Mouse (Mus musculus): ENCODE results near the gene Ocm. TPM values are rescaled to one million over a fixed set of nuclear protein-coding genes. Genes with fewer than 3 reads are reported as not detected.

Ocm gene
- polyA plus RNA-seq, 1 experiment from 2014 or later = not detected

GRCm38 (mm10) chr5:143982361-143982760 lies 44.1 kb downstream of the Ocm start:
- H3K4me3 ChIP-seq (ENCODE audit: low read depth, low read length) = no peak overlapping the region
- ATAC-seq = peak; percentile 71
- 37% methylated on average over 2 of the region's 2 CpGs for WGBS
- H3K27me3 ChIP-seq (replicated peaks; ENCODE audit: control insufficient read depth, insufficient read depth, low read length) = no peaks in the 10 kb centered on the region
- H3K4me2 ChIP-seq (replicated peaks; ENCODE audit: low read depth) = no peak overlapping the region
- H3K4me1 ChIP-seq (replicated peaks; ENCODE audit: control insufficient read depth, insufficient read depth, low read length) = no peaks in the 10 kb centered on the region
- peak overlapping the region; percentile 54 for H3K27ac ChIP-seq (ENCODE audit: low read depth, low read length)
- H3K9me3 ChIP-seq (ENCODE audit: control insufficient read depth) = no peaks in the 10 kb centered on the region
- no peak for TF ChIP-seq CTCF (IDR thresholded peaks at IDR 0.05; ENCODE audit: low read depth)
- H3K9ac ChIP-seq (ENCODE audit: low read depth, low read length) = no peak overlapping the region
- H3K36me3 ChIP-seq (ENCODE audit: control insufficient read depth, insufficient read depth) = peaks cover 31% of the 10 kb centered on the region

GRCm38 (mm10) chr5:143980858-143981257 lies 45.6 kb downstream of the Ocm start:
- no peaks in the 10 kb centered on the region for H3K9me3 ChIP-seq (ENCODE audit: control insufficient read depth)
- H3K27me3 ChIP-seq (replicated peaks; ENCODE audit: control insufficient read depth, insufficient read depth, low read length) = no peaks in the 10 kb centered on the region
- H3K4me2 ChIP-seq (replicated peaks; ENCODE audit: low read depth) = no peak overlapping the region
- H3K4me3 ChIP-seq (ENCODE audit: low read depth, low read length) = no peak overlapping the region
- peak overlapping the region; percentile 28; the same call in 1 of the 2 replicates for H3K27ac ChIP-seq (ENCODE audit: low read depth, low read length)
- peaks cover 16% of the 10 kb centered on the region for H3K36me3 ChIP-seq (ENCODE audit: control insufficient read depth, insufficient read depth)
- WGBS = 22% methylated on average over 9 of the region's 9 CpGs
- TF ChIP-seq CTCF (IDR thresholded peaks at IDR 0.05; ENCODE audit: low read depth) = no peak
- no peak overlapping the region for H3K9ac ChIP-seq (ENCODE audit: low read depth, low read length)
- ATAC-seq = peak; percentile 62
- H3K4me1 ChIP-seq (replicated peaks; ENCODE audit: control insufficient read depth, insufficient read depth, low read length) = no peaks in the 10 kb centered on the region

- Histone ChIP-seq H3K27ac (ENCODE audit: low read depth, low read length) (no peak overlapping the region), H3K4me3 (ENCODE audit: low read depth, low read length) (no peak overlapping the region), H3K36me3 (ENCODE audit: control insufficient read depth, insufficient read depth) (no peaks in the 10 kb centered on the region), H3K27me3 (replicated peaks; ENCODE audit: control insufficient read depth, insufficient read depth, low read length) (no peaks in the 10 kb centered on the region), H3K9ac (ENCODE audit: low read depth, low read length) (no peak overlapping the region), H3K4me1 (replicated peaks; ENCODE audit: control insufficient read depth, insufficient read depth, low read length) (no peaks in the 10 kb centered on the region), H3K4me2 (replicated peaks; ENCODE audit: low read depth) (no peak overlapping the region), H3K9me3 (ENCODE audit: control insufficient read depth) (no peaks in the 10 kb centered on the region)
- WGBS = 50% methylated on average over 16 of the region's 16 CpGs
- no peak for ATAC-seq
- no peak for TF ChIP-seq CTCF (IDR thresholded peaks at IDR 0.05; ENCODE audit: low read depth)
Observed at GRCm38 (mm10) chr5:143976726-143977431, 49.6 kb downstream of the Ocm start.

- WGBS = 81% methylated on average over 11 of the region's 11 CpGs
- Histone ChIP-seq H3K27me3 (replicated peaks; ENCODE audit: control insufficient read depth, insufficient read depth, low read length) (no peaks in the 10 kb centered on the region), H3K9me3 (ENCODE audit: control insufficient read depth) (no peaks in the 10 kb centered on the region), H3K4me3 (ENCODE audit: low read depth, low read length) (no peak overlapping the region), H3K4me2 (replicated peaks; ENCODE audit: low read depth) (no peak overlapping the region), H3K36me3 (ENCODE audit: control insufficient read depth, insufficient read depth) (no peaks in the 10 kb centered on the region), H3K9ac (ENCODE audit: low read depth, low read length) (no peak overlapping the region), H3K27ac (ENCODE audit: low read depth, low read length) (no peak overlapping the region), H3K4me1 (replicated peaks; ENCODE audit: control insufficient read depth, insufficient read depth, low read length) (no peaks in the 10 kb centered on the region)
- TF ChIP-seq CTCF (IDR thresholded peaks at IDR 0.05; ENCODE audit: low read depth) = no peak
- ATAC-seq = no peak
Observed at GRCm38 (mm10) chr5:143976232-143976631, 50.2 kb downstream of the Ocm start.

GRCm38 (mm10) chr5:143975631-143975933 lies 50.9 kb downstream of the Ocm start:
- no peak overlapping the region for H3K27ac ChIP-seq (ENCODE audit: low read depth, low read length)
- no peak overlapping the region for H3K9ac ChIP-seq (ENCODE audit: low read depth, low read length)
- no peaks in the 10 kb centered on the region for H3K27me3 ChIP-seq (replicated peaks; ENCODE audit: control insufficient read depth, insufficient read depth, low read length)
- H3K4me3 ChIP-seq (ENCODE audit: low read depth, low read length) = no peak overlapping the region
- 49% methylated on average over 2 of the region's 2 CpGs for WGBS
- H3K4me2 ChIP-seq (replicated peaks; ENCODE audit: low read depth) = no peak overlapping the region
- peak; percentile 12; the same call in 1 of the 2 replicates for ATAC-seq
- TF ChIP-seq CTCF (IDR thresholded peaks at IDR 0.05; ENCODE audit: low read depth) = no peak
- no peaks in the 10 kb centered on the region for H3K4me1 ChIP-seq (replicated peaks; ENCODE audit: control insufficient read depth, insufficient read depth, low read length)
- H3K9me3 ChIP-seq (ENCODE audit: control insufficient read depth) = no peaks in the 10 kb centered on the region
- no peaks in the 10 kb centered on the region for H3K36me3 ChIP-seq (ENCODE audit: control insufficient read depth, insufficient read depth)

- H3K9ac ChIP-seq (ENCODE audit: low read depth, low read length) = no peak overlapping the region
- no peak overlapping the region for H3K27ac ChIP-seq (ENCODE audit: low read depth, low read length)
- peak; percentile 42; the same call in 1 of the 2 replicates for ATAC-seq
- no peaks in the 10 kb centered on the region for H3K9me3 ChIP-seq (ENCODE audit: control insufficient read depth)
- H3K4me1 ChIP-seq (replicated peaks; ENCODE audit: control insufficient read depth, insufficient read depth, low read length) = no peaks in the 10 kb centered on the region
- H3K4me2 ChIP-seq (replicated peaks; ENCODE audit: low read depth) = no peak overlapping the region
- peak; percentile 97 for TF ChIP-seq CTCF (IDR thresholded peaks at IDR 0.05; ENCODE audit: low read depth)
- H3K36me3 ChIP-seq (ENCODE audit: control insufficient read depth, insufficient read depth) = no peaks in the 10 kb centered on the region
- 45% methylated on average over 4 of the region's 4 CpGs for WGBS
- no peak overlapping the region for H3K4me3 ChIP-seq (ENCODE audit: low read depth, low read length)
- no peaks in the 10 kb centered on the region for H3K27me3 ChIP-seq (replicated peaks; ENCODE audit: control insufficient read depth, insufficient read depth, low read length)
Observed at GRCm38 (mm10) chr5:143974931-143975630, 51.4 kb downstream of the Ocm start.
